Comparison of ENCODE assay signal across 24 mouse cellular contexts in genomic region chr12:56387647-56388205, GRCm38 (mm10). TPM values are rescaled to one million over a fixed set of nuclear protein-coding genes. Genes with fewer than 3 reads are reported as not detected.
DNase-seq lines count a peak whose midpoint lies in the region; ATAC-seq and TF ChIP-seq lines count a peak whose summit lies in the region.
"Had no signal": no experiment of that assay in that cellular context is flagged by ENCODE, and none has a peak within 500 bp of the region (broad histone marks: within the 10 kb centered on the region; RNA-seq: fewer than 3 reads in every experiment).

No protein-coding gene starts in this region.

- DNase-seq in forebrain, embryonic 11.5 days (ENCODE audit: low spot score) = no peak
- no peak for DNase-seq in forebrain, embryonic 10.5 days (ENCODE audit: extremely low spot score, low spot score)
- no peak for DNase-seq in midbrain, embryonic 10.5 days (ENCODE audit: low spot score)
- DNase-seq in hindbrain, embryonic 14.5 days (ENCODE audit: low spot score) = peak; percentile 34
- DNase-seq in midbrain, postnatal 0 days (ENCODE audit: low spot score) = peak; percentile 1
- no peak for DNase-seq in right cerebral cortex, postnatal 25 days
- DNase-seq: adrenal gland, postnatal 10 days; cerebellum, adult 11 months; cerebellum, postnatal 14 days; embryo, embryonic 11 days; gastrocnemius, adult 2 months; heart, postnatal 10 days; kidney, adult 9 months; kidney, postnatal 4 days; liver, embryonic 13.5 days; lung, postnatal 14 days; thymus, postnatal 14 days had no signal

- H3K4me3 ChIP-seq in forebrain, embryonic 11.5 days (ENCODE audit: low read depth, low read length) = no peak overlapping the region
- H3K4me3 ChIP-seq in forebrain, embryonic 10.5 days = no peak overlapping the region
- no peak overlapping the region for H3K4me3 ChIP-seq in midbrain, embryonic 12.5 days
- H3K4me3 ChIP-seq in midbrain, embryonic 10.5 days = no peak overlapping the region
- H3K4me3 ChIP-seq in hindbrain, embryonic 14.5 days (replicated peaks; ENCODE audit: low read length) = no peak overlapping the region
- H3K4me3 ChIP-seq in midbrain, postnatal 0 days (ENCODE audit: low read depth, low read length) = peak overlapping the region; percentile 8; the same call in 1 of the 2 replicates
- H3K4me3 ChIP-seq: gastrocnemius, adult 2 months; limb, embryonic 12.5 days; liver, embryonic 13.5 days had no signal

- 56% methylated on average over 7 of the region's 7 CpGs for WGBS in forebrain, embryonic 11.5 days
- WGBS in forebrain, embryonic 10.5 days = 67% methylated on average over 7 of the region's 7 CpGs
- WGBS in midbrain, embryonic 12.5 days = 45% methylated on average over 7 of the region's 7 CpGs
- WGBS in midbrain, embryonic 10.5 days = 69% methylated on average over 7 of the region's 7 CpGs
- WGBS in hindbrain, embryonic 14.5 days = 28% methylated on average over 7 of the region's 7 CpGs
- 25% methylated on average over 7 of the region's 7 CpGs for WGBS in midbrain, postnatal 0 days

- no peaks in the 10 kb centered on the region for H3K36me3 ChIP-seq in forebrain, embryonic 11.5 days (ENCODE audit: control insufficient read depth, insufficient read depth, low read length)
- H3K36me3 ChIP-seq in forebrain, embryonic 10.5 days (replicated peaks) = no peaks in the 10 kb centered on the region
- no peaks in the 10 kb centered on the region for H3K36me3 ChIP-seq in midbrain, embryonic 12.5 days
- no peaks in the 10 kb centered on the region for H3K36me3 ChIP-seq in midbrain, embryonic 10.5 days
- H3K36me3 ChIP-seq in hindbrain, embryonic 14.5 days (replicated peaks; ENCODE audit: control insufficient read depth, insufficient read depth) = no peaks in the 10 kb centered on the region
- H3K36me3 ChIP-seq in midbrain, postnatal 0 days (ENCODE audit: insufficient read depth, low read length) = no peaks in the 10 kb centered on the region
- H3K36me3 ChIP-seq: G1E; limb, embryonic 12.5 days; liver, embryonic 13.5 days had no signal

- no peak overlapping the region for H3K4me2 ChIP-seq in forebrain, embryonic 11.5 days (ENCODE audit: low read depth, low read length, severe bottlenecking)
- H3K4me2 ChIP-seq in midbrain, embryonic 12.5 days (replicated peaks) = 0 out of 2 replicates have a peak overlapping the region, but pooled peaks have one; percentile 1
- H3K4me2 ChIP-seq in hindbrain, embryonic 14.5 days (replicated peaks) = 0 out of 2 replicates have a peak overlapping the region, but pooled peaks have one; percentile 17
- peak overlapping the region; percentile 15; the same call in 1 of the 2 replicates for H3K4me2 ChIP-seq in midbrain, postnatal 0 days (ENCODE audit: low read depth, low read length, poor library complexity, severe bottlenecking)
- H3K4me2 ChIP-seq: heart, embryonic 11.5 days; limb, embryonic 12.5 days; liver, embryonic 13.5 days had no signal

- H3K9ac ChIP-seq in forebrain, embryonic 11.5 days (ENCODE audit: low read length) = no peak overlapping the region
- no peak overlapping the region for H3K9ac ChIP-seq in midbrain, embryonic 12.5 days (replicated peaks)
- H3K9ac ChIP-seq in hindbrain, embryonic 14.5 days = no peak overlapping the region
- no peak overlapping the region for H3K9ac ChIP-seq in midbrain, postnatal 0 days (replicated peaks; ENCODE audit: low read length, poor library complexity, severe bottlenecking)
- H3K9ac ChIP-seq: limb, embryonic 12.5 days; liver, embryonic 13.5 days had no signal

- H3K4me1 ChIP-seq in forebrain, embryonic 11.5 days (replicated peaks; ENCODE audit: control insufficient read depth, insufficient read depth, low read length) = 0 out of 2 replicates have a peak, but pooled peaks cover 5% of the 10 kb centered on the region
- peaks cover 23% of the 10 kb centered on the region for H3K4me1 ChIP-seq in forebrain, embryonic 10.5 days
- peaks cover 15% of the 10 kb centered on the region for H3K4me1 ChIP-seq in midbrain, embryonic 12.5 days
- H3K4me1 ChIP-seq in midbrain, embryonic 10.5 days = peaks cover 21% of the 10 kb centered on the region
- peaks cover 7% of the 10 kb centered on the region; the same call in 1 of the 2 replicates for H3K4me1 ChIP-seq in hindbrain, embryonic 14.5 days (replicated peaks; ENCODE audit: control insufficient read depth, insufficient read depth, low read length)
- no peaks in the 10 kb centered on the region for H3K4me1 ChIP-seq in midbrain, postnatal 0 days (ENCODE audit: insufficient read depth, low read length)
- H3K4me1 ChIP-seq: limb, embryonic 12.5 days; liver, embryonic 13.5 days had no signal

- no peak for TF ChIP-seq CTCF in midbrain, postnatal 0 days (IDR thresholded peaks at IDR 0.05)

- ATAC-seq in forebrain, embryonic 11.5 days (replicated peaks; ENCODE audit: low FRiP score) = peak; percentile 66
- peak; percentile 56; the same call in 1 of the 2 replicates for ATAC-seq in midbrain, embryonic 12.5 days (ENCODE audit: low FRiP score, low read depth)
- peak; percentile 66; the same call in 1 of the 2 replicates for ATAC-seq in hindbrain, embryonic 14.5 days (ENCODE audit: low FRiP score)
- ATAC-seq in midbrain, postnatal 0 days (ENCODE audit: low FRiP score) = no peak
- no peak for ATAC-seq in megakaryocyte-erythroid progenitor cell, adult 5-6 weeks (replicated peaks; ENCODE audit: low FRiP score, low TSS enrichment, poor library complexity, severe bottlenecking)
- ATAC-seq: activated CD4-positive, CD25-positive, alpha-beta regulatory T cell, adult 4 months; inflammation-experienced regulatory T-cells, adult 6 months had no signal

- H3K27ac ChIP-seq in forebrain, embryonic 11.5 days (ENCODE audit: low read depth, low read length) = no peak overlapping the region; the same call in 1 of the 2 replicates
- no peak overlapping the region; the same call in 1 of the 2 replicates for H3K27ac ChIP-seq in forebrain, embryonic 10.5 days
- H3K27ac ChIP-seq in midbrain, embryonic 12.5 days (replicated peaks) = no peak overlapping the region
- no peak overlapping the region for H3K27ac ChIP-seq in midbrain, embryonic 10.5 days (replicated peaks)
- no peak overlapping the region; the same call in 1 of the 2 replicates for H3K27ac ChIP-seq in hindbrain, embryonic 14.5 days
- no peak overlapping the region for H3K27ac ChIP-seq in midbrain, postnatal 0 days (ENCODE audit: low read depth, low read length)
- H3K27ac ChIP-seq: gastrocnemius, adult 2 months; limb, embryonic 12.5 days; liver, embryonic 13.5 days had no signal

- H3K9me3 ChIP-seq in forebrain, embryonic 11.5 days (ENCODE audit: control insufficient read depth, low read length) = no peaks in the 10 kb centered on the region
- H3K9me3 ChIP-seq in forebrain, embryonic 10.5 days = no peaks in the 10 kb centered on the region
- H3K9me3 ChIP-seq in midbrain, embryonic 12.5 days = no peaks in the 10 kb centered on the region
- H3K9me3 ChIP-seq in midbrain, embryonic 10.5 days (replicated peaks) = no peaks in the 10 kb centered on the region
- H3K9me3 ChIP-seq in hindbrain, embryonic 14.5 days (ENCODE audit: control insufficient read depth, low read length) = no peaks in the 10 kb centered on the region
- no peaks in the 10 kb centered on the region for H3K9me3 ChIP-seq in midbrain, postnatal 0 days (ENCODE audit: low read length)
- H3K9me3 ChIP-seq: G1E; limb, embryonic 12.5 days; liver, embryonic 13.5 days had no signal

- no peaks in the 10 kb centered on the region for H3K27me3 ChIP-seq in forebrain, embryonic 11.5 days (ENCODE audit: control insufficient read depth, insufficient read depth, low read length)
- peaks cover 29% of the 10 kb centered on the region for H3K27me3 ChIP-seq in forebrain, embryonic 10.5 days (ENCODE audit: poor library complexity, severe bottlenecking)
- H3K27me3 ChIP-seq in midbrain, embryonic 12.5 days = peaks cover 5% of the 10 kb centered on the region; the same call in 1 of the 2 replicates
- no peaks in the 10 kb centered on the region for H3K27me3 ChIP-seq in midbrain, embryonic 10.5 days (ENCODE audit: low read depth, poor library complexity, severe bottlenecking)
- no peaks in the 10 kb centered on the region for H3K27me3 ChIP-seq in hindbrain, embryonic 14.5 days (ENCODE audit: control insufficient read depth, insufficient read depth, low read length)
- no peaks in the 10 kb centered on the region for H3K27me3 ChIP-seq in midbrain, postnatal 0 days (ENCODE audit: insufficient read depth, low read length)
- H3K27me3 ChIP-seq: limb, embryonic 12.5 days; liver, embryonic 13.5 days had no signal

RNA-seq across cellular contexts. Expression of gene Mbip, which starts 42.0 kb away (rescaled TPM):
- polyA plus RNA-seq in forebrain, embryonic 11.5 days (2014; fragmentation: Nextera tagmentation; extraction: Ambion mirVana) = 62.6 and 68.8 TPM in 2 replicates
- 64.1 and 65.7 TPM in 2 replicates for polyA plus RNA-seq in forebrain, embryonic 10.5 days (2016; fragmentation: Nextera tagmentation; extraction: Ambion mirVana)
- polyA plus RNA-seq in midbrain, embryonic 12.5 days (2016; fragmentation: Nextera tagmentation; extraction: Ambion mirVana) = 47.6 and 49.3 TPM in 2 replicates
- 54.0 and 55.7 TPM in 2 replicates for polyA plus RNA-seq in midbrain, embryonic 10.5 days (2016; fragmentation: Nextera tagmentation; extraction: Ambion mirVana)
- 35.3 and 44.8 TPM in 2 replicates for polyA plus RNA-seq in hindbrain, embryonic 14.5 days (2014; fragmentation: Nextera tagmentation; extraction: Ambion mirVana)
- total RNA-seq in midbrain, postnatal 0 days (2014; rRNA removed) = 18.3 and 29.5 TPM in 2 replicates
- polyA plus RNA-seq in midbrain, postnatal 0 days (2015; fragmentation: Nextera tagmentation; extraction: Ambion mirVana) = 33.8 and 35.2 TPM in 2 replicates
- total RNA-seq in megakaryocyte-erythroid progenitor cell, adult 5-6 weeks (2014; fragmentation: Nextera tagmentation) = 20.2 and 27.0 TPM in 2 replicates
- 34.7 and 37.8 TPM in 2 replicates for total RNA-seq in megakaryocyte-erythroid progenitor cell, adult 5-6 weeks (2017)

Comparison
In these comparisons a context has a peak if more than half of its experiments do, and no peak if none do; other contexts are left out.
1. ATAC-seq: peak in forebrain, embryonic 11.5 days (single experiment), midbrain, embryonic 12.5 days (single experiment) and hindbrain, embryonic 14.5 days (single experiment); none in midbrain, postnatal 0 days (single experiment) and megakaryocyte-erythroid progenitor cell, adult 5-6 weeks (single experiment).
2. DNase-seq: peak in hindbrain, embryonic 14.5 days (single experiment) and midbrain, postnatal 0 days (single experiment); none in forebrain, embryonic 11.5 days (single experiment), forebrain, embryonic 10.5 days (single experiment), midbrain, embryonic 10.5 days (single experiment) and right cerebral cortex, postnatal 25 days (single experiment).